ENCODE assay signal across 12 mouse cellular contexts in genomic region chr5:88972277-88972676, GRCm38 (mm10).
"Had no signal": no experiment of that assay in that cellular context is flagged by ENCODE, and none has a peak within 500 bp of the region (broad histone marks: within the 10 kb centered on the region; RNA-seq: fewer than 3 reads in every experiment).

No protein-coding gene starts in this region.

- H3K4me3 ChIP-seq: limb, embryonic 15.5 days; liver, embryonic 12.5 days; megakaryocyte, embryonic 14.5 days; midbrain, embryonic 12.5 days had no signal

- H3K9ac ChIP-seq: limb, embryonic 15.5 days; liver, embryonic 12.5 days; lung, embryonic 14.5 days; midbrain, embryonic 12.5 days had no signal

- H3K4me1 ChIP-seq: limb, embryonic 15.5 days had no signal

- H3K27me3 ChIP-seq: limb, embryonic 15.5 days; liver, embryonic 12.5 days; midbrain, embryonic 12.5 days had no signal

- DNase-seq: kidney, adult 11 months; kidney, adult 9 months; kidney, postnatal 14 days; lung, embryonic 14.5 days; lung, postnatal 4 days; spleen, adult 18-20 months; thymus, postnatal 36 days had no signal

- H3K4me2 ChIP-seq: limb, embryonic 15.5 days; liver, embryonic 12.5 days; lung, embryonic 14.5 days; midbrain, embryonic 12.5 days had no signal

- H3K27ac ChIP-seq: limb, embryonic 15.5 days; liver, embryonic 12.5 days; midbrain, embryonic 12.5 days had no signal

- ATAC-seq: liver, embryonic 12.5 days; midbrain, embryonic 16.5 days had no signal

- H3K9me3 ChIP-seq: limb, embryonic 15.5 days; liver, embryonic 12.5 days; megakaryocyte, embryonic 14.5 days; midbrain, embryonic 12.5 days had no signal

- H3K36me3 ChIP-seq: limb, embryonic 15.5 days; liver, embryonic 12.5 days; midbrain, embryonic 12.5 days had no signal
